Mouse (Mus musculus) CH12F3 (cell line): ENCODE data around the gene Gpr61.

Source experiments
- in situ Hi-C: fragments of 300-500 bp; cut with MboI; formaldehyde crosslinking; loops from 2 replicates; pipeline ENCODE4 v1.14.3; 2020; ENCODE audit warnings: low sequenced_read_pairs

Gene Gpr61

GRCm38 (mm10) chr3:108154656-108155055, at the start of gene Gpr61:
Gpr61 (minus strand) TSS chr3:108154882.
- in situ Hi-C loops, result no loop called here

DNA sequence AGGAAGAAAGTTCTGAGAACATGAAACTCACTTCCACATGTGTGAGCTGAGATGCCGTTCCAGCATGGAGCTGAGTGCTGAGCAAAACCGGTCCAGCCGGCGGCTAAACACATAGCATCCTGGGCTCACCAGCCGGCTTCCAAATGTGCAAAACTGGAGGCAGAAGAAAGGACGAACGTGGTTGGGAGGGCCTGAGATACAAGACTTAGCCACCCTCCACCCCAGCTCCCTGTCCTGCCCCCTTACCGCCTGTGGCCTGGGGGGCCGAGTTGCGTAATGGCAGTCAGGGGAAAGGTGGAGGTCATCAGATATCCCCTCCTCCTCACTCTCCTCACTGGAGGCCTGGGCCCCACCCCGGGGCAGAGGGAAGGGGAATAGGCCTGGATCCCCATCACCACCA, 49.8 kb upstream of the Gpr61 start:
- in situ Hi-C loops, result no loop called here

DNA sequence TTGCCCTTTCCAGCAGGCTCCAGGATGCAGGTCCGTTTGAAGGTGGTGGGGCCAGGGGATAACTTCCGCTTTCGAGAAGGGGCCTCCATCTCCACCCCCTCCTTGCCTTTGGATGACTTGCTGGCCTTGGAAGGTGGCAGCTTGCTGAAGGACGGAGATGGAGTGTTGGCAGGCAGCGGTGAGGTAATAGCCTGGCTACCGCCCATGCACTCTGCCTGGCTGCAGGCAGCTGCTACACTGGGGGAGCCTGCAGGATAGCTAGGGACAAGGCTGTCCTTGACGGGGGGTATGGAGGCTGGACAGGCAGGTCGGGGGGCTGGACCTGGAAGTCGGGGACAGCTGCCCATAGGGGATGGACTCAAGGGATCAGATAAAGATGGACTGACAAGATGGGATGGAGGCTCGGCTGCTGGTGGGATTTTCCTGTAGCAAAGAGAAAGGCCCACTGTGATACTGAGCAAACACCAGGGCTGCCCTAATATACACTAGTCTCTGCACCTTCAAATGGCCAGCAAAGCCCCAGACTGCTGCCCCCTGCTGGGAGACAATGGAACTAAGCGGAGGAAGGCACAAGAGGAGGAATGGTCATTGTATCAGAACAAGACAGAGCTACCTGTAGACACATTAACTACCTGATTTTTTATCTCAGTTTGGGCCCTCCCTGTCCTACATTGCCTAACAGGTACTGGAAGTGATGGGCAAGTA, 49.1 kb upstream of the Gpr61 start:
- in situ Hi-C loops, result no loop called here

DNA sequence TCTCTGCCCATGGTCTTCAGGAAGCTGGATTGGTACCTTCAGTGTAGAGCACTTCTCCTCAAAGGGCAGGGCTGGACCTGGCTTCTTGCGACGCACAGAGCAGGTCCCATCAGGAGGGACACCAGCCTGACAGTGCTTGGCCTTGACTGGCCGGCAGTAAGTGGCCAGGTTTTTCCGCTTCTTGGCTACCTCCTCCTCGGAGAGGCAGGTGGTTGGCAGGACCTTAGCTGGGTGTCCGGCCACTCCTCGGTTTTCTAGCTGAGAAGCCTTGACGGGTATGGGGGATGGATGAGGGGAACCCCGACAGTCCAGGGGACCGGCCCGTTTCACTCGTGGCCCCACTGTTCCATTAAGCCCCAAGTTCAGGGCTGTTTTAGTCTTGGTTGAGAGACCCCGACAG, 48.5 kb upstream of the Gpr61 start:
- in situ Hi-C loops, result no loop called here

- in situ Hi-C loops, result no loop called here
These were observed 47.8 kb upstream of the Gpr61 start for GRCm38 (mm10) chr3:108202506-108202905.

DNA sequence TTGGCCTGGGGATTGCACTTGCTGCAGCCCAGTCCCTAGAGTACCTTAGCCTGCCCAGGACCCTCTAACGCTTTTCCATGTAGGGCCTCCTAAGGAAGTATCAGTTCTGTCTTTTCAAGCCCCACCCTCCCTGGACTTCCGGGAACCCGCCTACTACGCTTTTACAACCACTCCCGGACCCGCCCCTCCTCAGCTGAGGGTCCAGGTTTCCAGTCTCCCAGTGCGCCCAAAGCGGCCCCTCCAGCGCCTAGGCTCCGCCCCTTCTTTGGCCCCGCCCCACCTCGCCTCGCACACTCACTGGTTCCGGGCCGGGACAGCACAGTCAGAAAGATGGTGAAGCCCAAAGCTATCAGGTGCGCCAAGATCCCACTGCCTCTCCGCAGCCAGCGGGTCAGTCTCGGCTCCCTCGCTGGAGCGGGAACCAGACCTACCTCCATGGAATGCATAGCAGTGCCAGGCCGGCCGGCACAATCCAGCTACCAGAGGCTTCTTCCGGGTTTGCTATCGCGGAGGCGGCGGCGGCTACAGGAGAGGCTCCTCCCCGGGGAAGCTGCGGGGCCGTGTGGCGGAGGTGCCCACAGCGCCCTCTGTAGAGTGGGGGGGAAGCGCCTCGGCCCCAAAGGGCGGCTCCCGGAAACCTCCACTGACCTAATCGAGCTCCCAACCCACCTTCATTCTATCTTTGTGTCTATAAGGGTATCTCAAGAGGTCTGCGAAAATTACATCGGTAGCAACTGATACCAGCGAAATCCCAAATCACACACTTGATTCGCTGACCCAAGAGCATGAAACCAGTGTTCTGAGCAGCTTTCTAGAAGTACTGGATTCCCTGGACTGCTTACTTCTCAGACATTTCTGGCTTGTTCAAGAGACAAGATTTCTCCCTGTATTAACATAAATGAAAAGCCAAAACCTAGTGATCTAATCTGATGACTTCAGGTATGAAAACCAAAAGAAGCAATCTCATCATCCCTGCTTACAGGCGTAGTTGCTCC, 45.9 kb upstream of the Gpr61 start, which contains the start of gene Cyb561d1:
Gene Cyb561d1, minus strand, starts transcription at position 884 of the 995 bp plus-strand sequence.
- in situ Hi-C loops, result no loop called here

- in situ Hi-C loops, result no loop called here
These were observed 44.5 kb upstream of the Gpr61 start for GRCm38 (mm10) chr3:108199231-108199630.

GRCm38 (mm10) chr3:108197066-108197497, 42.4 kb upstream of the Gpr61 start:
- in situ Hi-C loops, result no loop called here

- in situ Hi-C loops, result no loop called here
These were observed 41.4 kb upstream of the Gpr61 start for GRCm38 (mm10) chr3:108195941-108196590.

- in situ Hi-C loops, result no loop called here
These were observed 40.6 kb upstream of the Gpr61 start for GRCm38 (mm10) chr3:108195287-108195686.

- in situ Hi-C loops, result no loop called here
These were observed 39.0 kb upstream of the Gpr61 start for GRCm38 (mm10) chr3:108193686-108194085.

- in situ Hi-C loops, result no loop called here
These were observed 35.2 kb upstream of the Gpr61 start for GRCm38 (mm10) chr3:108189897-108190296.

GRCm38 (mm10) chr3:108188716-108189490, 34.2 kb upstream of the Gpr61 start:
- in situ Hi-C loops, result no loop called here

DNA sequence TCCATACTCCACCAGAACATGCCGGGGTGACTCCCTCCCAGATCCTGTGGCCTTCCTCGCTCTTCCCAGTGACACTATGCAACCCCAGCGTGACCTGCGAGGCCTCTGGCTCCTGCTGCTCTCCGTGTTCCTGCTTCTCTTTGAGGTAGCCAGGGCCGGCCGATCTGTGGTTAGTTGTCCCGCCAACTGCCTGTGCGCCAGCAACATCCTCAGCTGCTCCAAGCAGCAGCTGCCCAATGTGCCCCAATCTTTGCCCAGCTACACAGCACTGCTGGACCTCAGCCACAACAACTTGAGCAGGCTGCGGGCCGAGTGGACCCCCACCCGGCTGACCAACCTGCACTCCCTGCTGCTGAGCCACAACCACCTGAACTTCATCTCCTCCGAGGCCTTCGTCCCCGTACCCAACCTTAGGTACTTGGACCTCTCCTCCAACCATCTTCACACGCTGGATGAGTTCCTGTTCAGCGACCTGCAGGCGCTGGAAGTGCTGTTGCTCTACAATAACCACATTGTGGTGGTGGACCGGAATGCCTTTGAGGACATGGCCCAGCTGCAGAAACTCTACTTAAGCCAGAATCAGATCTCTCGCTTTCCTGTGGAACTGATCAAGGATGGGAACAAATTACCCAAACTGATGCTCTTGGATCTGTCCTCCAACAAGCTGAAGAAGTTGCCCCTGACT, 32.6 kb upstream of the Gpr61 start:
- in situ Hi-C loops, result no loop called here

DNA sequence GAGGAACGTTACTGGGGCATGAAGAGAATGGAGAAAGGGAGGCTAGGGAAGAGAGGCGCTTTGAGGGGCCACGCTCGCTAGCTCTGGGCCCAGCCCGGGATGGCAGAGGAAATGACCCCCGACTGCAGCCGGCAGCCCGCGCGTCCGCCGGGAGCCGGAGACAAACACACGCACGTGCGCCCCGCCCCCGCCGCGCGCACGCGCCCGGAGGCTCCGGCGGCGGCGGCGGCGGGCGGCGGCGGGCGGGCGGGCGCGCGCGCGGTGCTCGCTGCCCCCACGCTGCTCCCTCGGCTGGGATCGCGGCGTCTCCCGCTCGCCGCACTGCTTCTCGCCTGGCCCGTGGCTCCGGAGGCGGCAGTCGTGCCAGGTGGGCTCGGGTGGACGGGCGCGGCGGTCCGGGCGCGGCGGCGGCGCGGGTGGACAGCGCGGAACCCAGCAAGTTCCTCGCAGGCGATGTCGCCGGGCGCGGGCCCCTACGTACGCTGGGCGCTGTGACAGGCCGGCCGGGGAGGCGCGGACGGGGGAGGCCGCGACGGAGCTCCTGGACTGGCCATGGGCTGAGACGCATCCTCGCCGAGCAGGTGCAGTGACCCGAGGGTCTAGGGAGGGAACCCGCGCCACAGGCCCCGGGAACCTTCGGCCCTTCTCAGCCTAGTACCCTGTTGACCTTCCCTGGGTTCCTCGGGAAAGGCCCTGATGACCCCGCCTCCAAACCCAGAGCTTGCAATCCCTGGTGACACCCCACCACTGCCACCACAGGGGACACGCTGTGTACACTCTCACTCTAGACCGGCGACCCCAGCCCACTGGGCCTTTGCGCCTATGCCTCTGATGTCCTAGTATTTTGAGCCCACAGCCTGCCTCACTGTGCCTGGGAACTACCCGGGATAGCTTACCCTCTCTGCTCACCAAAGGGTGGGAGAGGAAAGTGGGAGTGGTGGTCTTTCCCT, 31.7 kb upstream of the Gpr61 start, which contains the start of gene Amigo1:
Gene Amigo1, plus strand, starts transcription at position 238 of the 950 bp plus-strand sequence.
- in situ Hi-C loops, result no loop called here

DNA sequence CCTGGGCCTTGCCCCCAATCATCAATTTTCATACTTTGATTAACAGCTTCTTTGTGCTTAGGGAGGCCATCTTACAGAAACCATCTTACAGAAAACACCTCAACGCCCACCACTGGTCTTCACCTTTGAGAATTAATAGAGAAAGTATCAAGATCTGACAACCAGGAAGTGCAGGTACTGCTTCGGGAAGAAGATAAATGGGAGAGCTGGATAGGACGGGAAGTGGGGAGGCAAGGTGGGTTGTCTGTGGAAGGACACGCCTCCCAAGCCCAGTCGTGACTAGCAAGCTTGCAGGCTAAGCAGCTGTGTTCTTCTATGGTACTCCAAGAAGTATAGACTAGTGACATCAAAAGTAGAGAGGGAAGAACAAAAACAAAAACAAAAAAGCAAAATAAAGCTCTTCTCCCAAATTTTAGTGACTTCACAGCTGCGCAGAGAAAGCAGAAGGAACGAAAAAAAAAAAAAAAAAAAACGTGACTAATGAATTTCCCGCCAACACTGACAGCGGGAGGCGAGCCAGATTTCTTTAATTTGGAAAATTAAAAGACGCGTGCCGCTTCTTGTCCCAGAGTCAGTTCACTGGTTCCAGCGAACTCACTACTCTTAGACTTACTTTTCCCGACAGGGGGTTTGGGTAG, 30.9 kb upstream of the Gpr61 start:
- in situ Hi-C loops, result no loop called here

GRCm38 (mm10) chr3:108184742-108185141, 30.1 kb upstream of the Gpr61 start:
- in situ Hi-C loops, result no loop called here

- in situ Hi-C loops, result no loop called here
These were observed 25.8 kb upstream of the Gpr61 start for GRCm38 (mm10) chr3:108180514-108180913.
